8 mouse cellular contexts compared by ENCODE assay signal in genomic region chr5:142905038-142905695, GRCm38 (mm10). TPM values are rescaled to one million over a fixed set of nuclear protein-coding genes. Genes with fewer than 3 reads are reported as not detected.
A peak's percentile ranks its signal among the peaks of the same experiment; 100 is the strongest.
DNase-seq lines count a peak whose midpoint lies in the region; ATAC-seq and TF ChIP-seq lines count a peak whose summit lies in the region.

No protein-coding gene starts in this region.

- peak overlapping the region; percentile 92 for H3K4me2 ChIP-seq in heart, embryonic 12.5 days
- peak overlapping the region; percentile 85 for H3K4me2 ChIP-seq in liver, embryonic 14.5 days (ENCODE audit: low read depth)

- no peak for TF ChIP-seq CTCF in ES-Bruce4 (IDR thresholded peaks at IDR 0.05; ENCODE audit: low read depth, low read length)
- TF ChIP-seq CTCF in liver, embryonic 14.5 days (IDR thresholded peaks at IDR 0.05; ENCODE audit: low read depth): no peak

- H3K9ac ChIP-seq in ES-Bruce4 (ENCODE audit: low read depth, poor library complexity, severe bottlenecking): peak overlapping the region; percentile 85
- peak overlapping the region; percentile 100 for H3K9ac ChIP-seq in heart, embryonic 12.5 days
- H3K9ac ChIP-seq in liver, embryonic 14.5 days (replicated peaks): peak overlapping the region; percentile 97

- H3K27me3 ChIP-seq in heart, embryonic 10.5 days (ENCODE audit: insufficient read depth, poor library complexity, severe bottlenecking): peaks cover 7% of the 10 kb centered on the region
- H3K27me3 ChIP-seq in ES-Bruce4 (ENCODE audit: control insufficient read depth, insufficient read depth, low read length, poor library complexity, severe bottlenecking): no peaks in the 10 kb centered on the region
- no peaks in the 10 kb centered on the region for H3K27me3 ChIP-seq in heart, embryonic 12.5 days (replicated peaks)
- H3K27me3 ChIP-seq in liver, embryonic 14.5 days (ENCODE audit: control insufficient read depth, insufficient read depth, low read length): no peaks in the 10 kb centered on the region

- H3K36me3 ChIP-seq in heart, embryonic 10.5 days: peaks cover 59% of the 10 kb centered on the region
- peaks cover 34% of the 10 kb centered on the region for H3K36me3 ChIP-seq in ES-Bruce4 (ENCODE audit: control insufficient read depth, insufficient read depth, low read length, poor library complexity, severe bottlenecking)
- H3K36me3 ChIP-seq in heart, embryonic 12.5 days: peaks cover 50% of the 10 kb centered on the region
- H3K36me3 ChIP-seq in liver, embryonic 14.5 days (replicated peaks; ENCODE audit: control insufficient read depth, insufficient read depth, low read depth): peaks cover 53% of the 10 kb centered on the region

- H3K9me3 ChIP-seq in heart, embryonic 10.5 days: no peaks in the 10 kb centered on the region
- no peaks in the 10 kb centered on the region for H3K9me3 ChIP-seq in ES-Bruce4 (replicated peaks; ENCODE audit: control insufficient read depth, insufficient read depth, low read length, poor library complexity, severe bottlenecking)
- no peaks in the 10 kb centered on the region for H3K9me3 ChIP-seq in heart, embryonic 12.5 days (replicated peaks)
- H3K9me3 ChIP-seq in liver, embryonic 14.5 days (ENCODE audit: control insufficient read depth, low read length): no peaks in the 10 kb centered on the region

- TF ChIP-seq POLR2A in ES-Bruce4 (IDR thresholded peaks at IDR 0.05; ENCODE audit: insufficient read depth, low read length): no peak

- DNase-seq in heart, embryonic 10.5 days (ENCODE audit: low spot score): no peak
- DNase-seq in heart, postnatal 4 days: no peak
- no peak for DNase-seq in liver, embryonic 14.5 days (ENCODE audit: low read depth in 3 of 3, low spot score in 3 of 3)
- DNase-seq in ovary, postnatal 14 days (ENCODE audit: low spot score): no peak
- DNase-seq in urinary bladder, postnatal 14 days (ENCODE audit: low spot score): no peak
- DNase-seq in right cerebral cortex, postnatal 25 days: no peak

- peak overlapping the region; percentile 84 for H3K4me3 ChIP-seq in heart, embryonic 10.5 days
- peak overlapping the region; percentile 82 for H3K4me3 ChIP-seq in ES-Bruce4 (ENCODE audit: low read depth, low read length)
- H3K4me3 ChIP-seq in heart, embryonic 12.5 days: peak overlapping the region; percentile 99
- peak overlapping the region; percentile 75 to 97 for H3K4me3 ChIP-seq in liver, embryonic 14.5 days (ENCODE audit: insufficient read depth in 1 of 2, low read depth in 2 of 2, low read length in 2 of 2)

- no peak for TF ChIP-seq EP300 in ES-Bruce4 (IDR thresholded peaks at IDR 0.05; ENCODE audit: insufficient read depth, low read depth, low read length)
- TF ChIP-seq EP300 in liver, embryonic 14.5 days (IDR thresholded peaks at IDR 0.05; ENCODE audit: low read depth): no peak

- peaks cover 53% of the 10 kb centered on the region for H3K4me1 ChIP-seq in heart, embryonic 10.5 days
- H3K4me1 ChIP-seq in ES-Bruce4 (ENCODE audit: control insufficient read depth, insufficient read depth, low read length): peaks cover 6% of the 10 kb centered on the region
- H3K4me1 ChIP-seq in heart, embryonic 12.5 days (replicated peaks): peaks cover 54% of the 10 kb centered on the region
- peaks cover 32 to 40% of the 10 kb centered on the region in 2 experiments for H3K4me1 ChIP-seq in liver, embryonic 14.5 days (replicated peaks; ENCODE audit: control insufficient read depth in 2 of 2, insufficient read depth in 2 of 2, low read length in 1 of 2)

- H3K27ac ChIP-seq in heart, embryonic 10.5 days: peak overlapping the region; percentile 99
- H3K27ac ChIP-seq in ES-Bruce4 (ENCODE audit: insufficient read depth, low read length): peak overlapping the region; percentile 50
- H3K27ac ChIP-seq in heart, embryonic 12.5 days (ENCODE audit: poor library complexity, severe bottlenecking): peak overlapping the region; percentile 100
- H3K27ac ChIP-seq in liver, embryonic 14.5 days: peak overlapping the region; percentile 91

- no peak for ATAC-seq in heart, embryonic 12.5 days (ENCODE audit: insufficient number of reproducible peaks, low FRiP score)
- no peak for ATAC-seq in liver, embryonic 14.5 days (ENCODE audit: insufficient read depth)

- WGBS in heart, embryonic 10.5 days: 5% methylated on average over 27 of the region's 27 CpGs
- whole genome bisulfite sequencing in heart, embryonic 12.5 days: 3% methylated on average over 27 of the region's 27 CpGs
- WGBS in liver, embryonic 14.5 days (ENCODE audit: insufficient replicate concordance): 3% methylated on average over 27 of the region's 27 CpGs

RNA-seq across cellular contexts. Expression of gene Actb, which starts 1.4 kb away (rescaled TPM):
- 6,505 and 8,921 TPM in 2 replicates for polyA plus RNA-seq in heart, embryonic 10.5 days (2016; fragmentation: Nextera tagmentation; extraction: Ambion mirVana)
- 1,000 to 10,000 TPM; 2,345 to 2,495 TPM for total RNA-seq in heart, postnatal 4 days (2021)
- polyA plus RNA-seq in ES-Bruce4 (2011; ENCODE audit: insufficient read depth, insufficient read length, low read depth, missing spikeins): 3,823 and 4,237 TPM in 2 replicates
- polyA plus RNA-seq in heart, embryonic 12.5 days (2016; fragmentation: Nextera tagmentation; extraction: Ambion mirVana): 6,292 and 6,382 TPM in 2 replicates
- polyA plus RNA-seq in liver, embryonic 14.5 days (2012; rRNA removed): 776 and 920 TPM in 2 replicates
- polyA plus RNA-seq in liver, embryonic 14.5 days (2014; fragmentation: Nextera tagmentation; extraction: Ambion mirVana): 7,259 and 7,802 TPM in 2 replicates

RNA-seq across cellular contexts. Expression of gene Fbxl18, which starts 9.9 kb away (rescaled TPM):
- 13.4 and 14.6 TPM in 2 replicates for polyA plus RNA-seq in heart, embryonic 10.5 days (2016; fragmentation: Nextera tagmentation; extraction: Ambion mirVana)
- 1 to 10 TPM; 9.4 to 9.5 TPM for total RNA-seq in heart, postnatal 4 days (2021)
- 19.3 and 21.2 TPM in 2 replicates for polyA plus RNA-seq in ES-Bruce4 (2011; ENCODE audit: insufficient read depth, insufficient read length, low read depth, missing spikeins)
- 11.5 and 12.9 TPM in 2 replicates for polyA plus RNA-seq in heart, embryonic 12.5 days (2016; fragmentation: Nextera tagmentation; extraction: Ambion mirVana)
- polyA plus RNA-seq in liver, embryonic 14.5 days (2012; rRNA removed): 1.9 and 2.2 TPM in 2 replicates
- polyA plus RNA-seq in liver, embryonic 14.5 days (2014; fragmentation: Nextera tagmentation; extraction: Ambion mirVana): 1.6 and 2.0 TPM in 2 replicates

RNA-seq across cellular contexts. Expression of gene Fscn1, which starts 55.0 kb away (rescaled TPM):
- polyA plus RNA-seq in heart, embryonic 10.5 days (2016; fragmentation: Nextera tagmentation; extraction: Ambion mirVana): 254 and 329 TPM in 2 replicates
- total RNA-seq in heart, postnatal 4 days (2021): 100 to 1,000 TPM; 145 to 173 TPM
- polyA plus RNA-seq in ES-Bruce4 (2011; ENCODE audit: insufficient read depth, insufficient read length, low read depth, missing spikeins): 139 and 155 TPM in 2 replicates
- polyA plus RNA-seq in heart, embryonic 12.5 days (2016; fragmentation: Nextera tagmentation; extraction: Ambion mirVana): 201 and 205 TPM in 2 replicates
- 21.1 and 25.3 TPM in 2 replicates for polyA plus RNA-seq in liver, embryonic 14.5 days (2012; rRNA removed)
- 19.3 and 21.4 TPM in 2 replicates for polyA plus RNA-seq in liver, embryonic 14.5 days (2014; fragmentation: Nextera tagmentation; extraction: Ambion mirVana)

Comparison
In these comparisons a context has a peak if more than half of its experiments do, and no peak if none do; other contexts are left out.
1. H3K27ac ChIP-seq: peak in every context shown above with its lines; median percentile 100 in heart, embryonic 12.5 days; 99 in heart, embryonic 10.5 days; 91 in liver, embryonic 14.5 days; 50 in ES-Bruce4.